Mouse (Mus musculus) E14TG2a.4 (cell line): ENCODE measurements around the gene Wfikkn1.

Experiments
- CTCF ChIP-seq: conservative IDR thresholded peaks from 2 replicates; pipeline ENCODE4 v1.5.1; 2014; ENCODE audit warnings: low read length
- NANOG ChIP-seq: IDR thresholded peaks from 2 replicates; pipeline ENCODE4 v1.6.1; 2014; ENCODE audit warnings: borderline replicate concordance, low read length, mixed read lengths

- TF ChIP-seq CTCF (no peak), NANOG (no peak)
Observed at GRCm38 (mm10) chr17:25879750-25880149, 908 bp downstream of the Wfikkn1 start.
